Mouse (Mus musculus) embryonic fibroblast, embryonic 13.5 days (primary cell): ENCODE results near the gene Wnt2b.

Experiments
- CTCF ChIP-seq: IDR thresholded peaks from 2 replicates; pipeline ENCODE4 v1.5.1; 2011; ENCODE audit warnings: mild to moderate bottlenecking, control low read depth, low read length, moderate library complexity, borderline replicate concordance; ENCODE audit not compliant: insufficient read depth
- POLR2A ChIP-seq: IDR thresholded peaks from 2 replicates; pipeline ENCODE4 v1.6.1; 2011; ENCODE audit warnings: low read depth, mild to moderate bottlenecking, control low read depth, low read length, moderate library complexity

- TF ChIP-seq CTCF = no peak
- no peak for TF ChIP-seq POLR2A
These were observed 19.0 kb downstream of the Wnt2b start for GRCm38 (mm10) chr3:104942682-104943081.
